Mouse (Mus musculus) midbrain, postnatal 0 days (tissue): ENCODE results near the gene Kank2. TPM values are rescaled to one million over a fixed set of nuclear protein-coding genes. Genes with fewer than 3 reads are reported as not detected.

ENCODE experiments used
- ATAC-seq: fragments of 200-750 bp; cut with Nextera tagmentation; 2 replicates; pipeline ENCODE4 v1.8.0; 2017; ENCODE audit warnings: moderate number of reproducible peaks, mild to moderate bottlenecking, moderate TSS enrichment, moderate library complexity; ENCODE audit not compliant: low FRiP score
- DNase-seq: peaks from one replicate; pipeline ENCODE4 v3.0.0-alpha.2; 2015; ENCODE audit warnings: low spot score
- H3K27ac ChIP-seq: fragments of 300-500 bp; sonication (generic); 2 replicates; pipeline ENCODE4 v1.5.1; 2014; ENCODE audit warnings: low read depth, mild to moderate bottlenecking, low read length, mixed read lengths
- H3K27me3 ChIP-seq: fragments of 300-500 bp; sonication (generic); 2 replicates; pipeline ENCODE4 v1.6.1; 2014; ENCODE audit warnings: low read length, control low read depth, mixed read lengths; ENCODE audit not compliant: insufficient read depth
- H3K36me3 ChIP-seq: fragments of 300-500 bp; sonication (generic); 2 replicates; pipeline ENCODE4 v1.6.1; 2014; ENCODE audit warnings: low read length, control low read depth, mixed read lengths; ENCODE audit not compliant: insufficient read depth
- H3K4me1 ChIP-seq: fragments of 300-500 bp; sonication (generic); 2 replicates; pipeline ENCODE4 v1.6.1; 2014; ENCODE audit warnings: mild to moderate bottlenecking, control low read depth, antibody characterized with exemption, low read length, mixed read lengths; ENCODE audit not compliant: insufficient read depth
- H3K4me2 ChIP-seq: fragments of 300-500 bp; sonication (generic); 2 replicates; pipeline ENCODE4 v1.6.1; 2014; ENCODE audit warnings: low read depth, mild to moderate bottlenecking, low read length, mixed read lengths; ENCODE audit not compliant: poor library complexity, severe bottlenecking
- H3K4me3 ChIP-seq: fragments of 300-500 bp; sonication (generic); 2 replicates; pipeline ENCODE4 v1.5.1; 2014; ENCODE audit warnings: low read depth, mild to moderate bottlenecking, low read length, moderate library complexity
- H3K9ac ChIP-seq: fragments of 300-500 bp; sonication (generic); replicated peaks from 2 replicates; pipeline ENCODE4 v1.6.1; 2014; ENCODE audit warnings: mild to moderate bottlenecking, low read length, moderate library complexity, mixed read lengths; ENCODE audit not compliant: poor library complexity, severe bottlenecking
- H3K9me3 ChIP-seq: fragments of 300-500 bp; sonication (generic); 2 replicates; pipeline ENCODE4 v1.6.1; 2016; ENCODE audit warnings: low read length, control low read depth
- CTCF ChIP-seq: IDR thresholded peaks from 2 replicates; pipeline ENCODE4 v1.5.1; 2016; ENCODE audit warnings: antibody characterized with exemption, mild to moderate bottlenecking
- WGBS: fragments of 180-500 bp; shearing (Covaris S2); extraction: QIAGEN DNeasy Blood & Tissue Kit; methylation state at CpG from one replicate; pipeline ENCODE4 v1.1.7; 2014; 5-methylcytosine and 5-hydroxymethylcytosine counted together
- polyA plus RNA-seq: library from polyadenylated mRNA; unstranded; fragments of >200 nt; fragmentation: Nextera tagmentation; extraction: Ambion mirVana; gene quantifications from 2 replicates; pipeline ENCODE4 v1.2.1, GENCODE M21; 2015
- total RNA-seq: library from RNA; depleted of rRNA; stranded (reverse); fragments of >200 nt; gene quantifications from 2 replicates; pipeline ENCODE4 v1.2.3, GENCODE M21; 2014; rRNA removed

The Kank2 gene
- total RNA-seq, result 14.9 and 15.2 TPM in 2 replicates
- 2.9 TPM in 2 replicates for polyA plus RNA-seq

- Histone ChIP-seq H3K36me3 (no peaks in the 10 kb centered on the region; the same call in 1 of the 2 replicates), H3K27ac (peak within 1 kb of the TSS; percentile 47; the same call in 1 of the 2 replicates), H3K4me2 (peak within 1 kb of the TSS; percentile 82), H3K9ac (peak within 1 kb of the TSS; percentile 66), H3K9me3 (no peaks in the 10 kb centered on the region), H3K4me1 (no peaks in the 10 kb centered on the region; the same call in 1 of the 2 replicates), H3K27me3 (no peaks in the 10 kb centered on the region), H3K4me3 (peak within 1 kb of the TSS; percentile 64)
- under 1% methylated on average over 43 of the region's 52 CpGs for WGBS
- TF ChIP-seq CTCF, result no peak
- ATAC-seq, result peak; percentile 44; the same call in 1 of the 2 replicates
- peak; percentile 52 for DNase-seq
Observed at GRCm38 (mm10) chr9:21798345-21799009, at the start of gene Kank2. Gene Kank2 (minus strand): TSS chr9:21798744.

DNA sequence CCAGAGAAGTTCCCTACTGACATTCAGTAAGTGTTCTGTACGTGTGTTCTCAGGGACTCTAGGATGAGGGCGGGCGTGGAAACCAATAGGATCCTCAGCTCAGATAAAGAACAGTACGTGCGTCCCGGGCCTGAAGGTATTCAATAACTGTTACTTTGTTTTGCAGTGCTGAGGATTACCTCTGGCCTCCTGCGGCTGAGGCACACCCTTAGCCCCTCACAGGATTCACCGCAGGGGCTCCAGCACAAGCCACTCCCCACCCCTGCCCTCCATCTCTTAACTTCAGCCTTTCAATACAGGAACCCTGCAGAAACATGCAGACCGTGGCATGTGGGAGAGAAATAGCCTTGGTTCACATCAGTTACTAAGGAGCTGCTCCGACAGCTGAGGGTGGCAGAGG, 49.4 kb upstream of the Kank2 start:
- no peak overlapping the region for H3K4me3 ChIP-seq
- no peak overlapping the region for H3K9ac ChIP-seq
- ATAC-seq, result no peak
- TF ChIP-seq CTCF, result no peak
- WGBS, result 21% methylated on average over 10 of the region's 10 CpGs
- H3K4me2 ChIP-seq, result no peak overlapping the region
- no peak for DNase-seq
- H3K4me1 ChIP-seq, result no peaks in the 10 kb centered on the region
- no peaks in the 10 kb centered on the region for H3K36me3 ChIP-seq
- H3K27ac ChIP-seq, result no peak overlapping the region; the same call in 1 of the 2 replicates
- H3K9me3 ChIP-seq, result no peaks in the 10 kb centered on the region
- no peaks in the 10 kb centered on the region for H3K27me3 ChIP-seq

DNA sequence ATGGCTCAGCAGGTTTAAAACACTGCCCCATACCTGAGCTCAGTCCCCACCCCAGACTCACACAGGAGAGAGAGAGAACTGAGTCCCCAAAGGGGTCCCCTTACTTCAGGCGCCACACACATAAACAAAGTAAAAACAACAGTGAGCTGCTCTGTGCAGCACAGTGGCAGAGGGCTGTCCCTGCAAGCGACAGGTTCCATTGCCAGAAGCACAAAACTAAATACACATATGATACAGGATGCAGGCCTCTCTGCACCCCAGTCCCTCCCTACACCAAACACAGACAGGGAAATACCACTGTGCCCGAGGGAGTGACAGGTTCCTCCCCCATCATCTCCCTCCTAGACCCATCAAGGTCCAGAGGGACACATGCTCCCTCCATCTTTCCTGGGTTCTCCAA, 48.9 kb upstream of the Kank2 start:
- no peaks in the 10 kb centered on the region for H3K27me3 ChIP-seq
- WGBS, result 27% methylated on average over 3 of the region's 3 CpGs
- DNase-seq (no peak), ATAC-seq (no peak)
- no peaks in the 10 kb centered on the region for H3K4me1 ChIP-seq
- H3K9ac ChIP-seq, result 0 out of 2 replicates have a peak overlapping the region, but pooled peaks have one; percentile 8
- H3K36me3 ChIP-seq, result no peaks in the 10 kb centered on the region
- no peak overlapping the region for H3K4me3 ChIP-seq
- H3K4me2 ChIP-seq, result no peak overlapping the region
- H3K9me3 ChIP-seq, result no peaks in the 10 kb centered on the region
- no peak overlapping the region; the same call in 1 of the 2 replicates for H3K27ac ChIP-seq
- no peak for TF ChIP-seq CTCF

- 30% methylated on average over 11 of the region's 11 CpGs for WGBS
- TF ChIP-seq CTCF, result no peak
Observed at GRCm38 (mm10) chr9:21846755-21847341, 48.3 kb upstream of the Kank2 start.

DNA sequence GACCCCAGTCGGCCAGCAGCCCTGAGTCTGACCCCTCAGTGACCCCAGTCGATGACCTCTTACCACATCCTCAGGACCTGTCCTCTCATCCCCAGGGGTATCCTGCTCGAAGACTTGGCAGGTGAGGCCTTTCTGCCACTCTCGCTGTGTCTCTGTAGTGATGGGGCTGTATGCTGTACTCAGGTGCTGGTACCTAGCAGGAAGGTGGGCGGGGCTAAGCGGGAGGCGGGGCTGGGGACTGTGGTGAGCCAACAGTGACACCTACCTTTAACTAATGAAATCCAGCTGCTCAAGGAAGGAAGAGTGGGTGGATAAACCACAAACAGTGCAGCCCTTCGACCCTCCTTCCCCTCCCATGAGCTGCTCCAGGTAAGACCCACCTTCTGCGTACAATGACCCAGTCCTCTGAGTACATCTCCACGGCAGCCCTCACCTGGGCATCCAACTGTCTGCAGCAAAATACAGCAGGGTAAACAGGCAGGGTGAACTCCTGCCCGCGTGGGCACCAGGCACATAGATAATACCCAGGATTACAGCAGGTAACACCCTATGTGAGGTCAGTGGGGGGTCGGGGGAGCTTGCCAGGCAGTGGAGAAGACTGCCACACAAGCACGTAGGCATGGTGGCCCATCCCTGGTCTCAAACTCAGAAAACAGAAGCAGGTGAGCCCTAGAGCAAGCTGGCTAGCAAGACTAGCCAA, 47.0 kb upstream of the Kank2 start:
- ATAC-seq (no peak), DNase-seq (no peak)
- H3K9ac ChIP-seq, result no peak overlapping the region
- H3K4me2 ChIP-seq, result no peak overlapping the region
- H3K36me3 ChIP-seq, result no peaks in the 10 kb centered on the region
- TF ChIP-seq CTCF, result no peak
- no peak overlapping the region for H3K4me3 ChIP-seq
- no peak overlapping the region for H3K27ac ChIP-seq
- H3K27me3 ChIP-seq, result no peaks in the 10 kb centered on the region
- H3K9me3 ChIP-seq, result no peaks in the 10 kb centered on the region
- H3K4me1 ChIP-seq, result no peaks in the 10 kb centered on the region
- WGBS, result 65% methylated on average over 14 of the region's 14 CpGs

More at GRCm38 (mm10) chr9:21846755-21847341, 48.3 kb upstream of the Kank2 start:
- Histone ChIP-seq H3K36me3 (no peaks in the 10 kb centered on the region), H3K4me2 (peak overlapping the region; percentile 24), H3K9ac (0 out of 2 replicates have a peak overlapping the region, but pooled peaks have one; percentile 8), H3K4me1 (no peaks in the 10 kb centered on the region), H3K9me3 (no peaks in the 10 kb centered on the region), H3K4me3 (no peak overlapping the region), H3K27ac (no peak overlapping the region), H3K27me3 (no peaks in the 10 kb centered on the region)
- DNase-seq (no peak), ATAC-seq (0 out of 2 replicates have a peak, but pooled peaks have one; percentile 3)
